Mouse (Mus musculus): ENCODE measurements around the gene Gm20509. TPM values are rescaled to one million over a fixed set of nuclear protein-coding genes. Genes with fewer than 3 reads are reported as not detected.

The Gm20509 gene
- total RNA-seq, 2 experiments from 2014 or later: not detected

- peak; percentile 68 to 83 for DNase-seq (ENCODE audit: low spot score in 2 of 2)
- intact Hi-C loops (cut with DNase I): loop anchor here (2.0 to 10.0 kb wide), 2 partner anchors 402 to 820 kb away; no protein-coding TSS in a partner anchor
These were observed 60.5 kb downstream of the Gm20509 start for GRCm38 (mm10) chr9:73162571-73163333.

GRCm38 (mm10) chr9:73165631-73166030 lies 63.4 kb downstream of the Gm20509 start:
- intact Hi-C loops (cut with DNase I): loop anchor here (10.0 kb wide), 1 partner anchor 399 kb away; no protein-coding TSS in a partner anchor
- no peak for DNase-seq (ENCODE audit: low spot score in 2 of 2)

Other genes with a start within 250 kb of the Gm20509 start
- 10 to 100 TPM; 14.3 to 17.2 TPM for gene Pygo1, start 176.8 kb upstream of the Gm20509 start, total RNA-seq (2021)
- gene Dyx1c1, start 143.7 kb upstream of the Gm20509 start, total RNA-seq (2021): 1 to 10 TPM; 1.6 to 2.6 TPM
- not detected for gene Gm44503, start 143.6 kb upstream of the Gm20509 start, total RNA-seq (2021)
- 10 to 100 TPM in 1 of 2 experiments, 1 to 10 TPM in 1; 9.6 to 10.1 TPM for gene Ccpg1os, start 117.1 kb upstream of the Gm20509 start, total RNA-seq (2021)
- gene Ccpg1, start 117.0 kb upstream of the Gm20509 start, total RNA-seq (2021): 100 to 1,000 TPM in 1 of 2 experiments, 10 to 100 TPM in 1; 97.2 to 125 TPM
- 10 to 100 TPM; 14.3 to 15.7 TPM for gene Pigb, start 62.1 kb upstream of the Gm20509 start, total RNA-seq (2021)
- 1 to 10 TPM; 4.8 to 9.8 TPM for gene Rab27a, start 57.6 kb upstream of the Gm20509 start, total RNA-seq (2021)
- gene Khdc3, start 634 bp upstream of the Gm20509 start, total RNA-seq (2021): 1 to 10 TPM in 1 of 2 experiments, under 1 TPM in 1; 0.96 to 3.2 TPM
- gene Rsl24d1, start 11.0 kb downstream of the Gm20509 start, total RNA-seq (2021): 10 to 100 TPM; 56.2 to 56.8 TPM

All from left cerebral cortex, postnatal 36 days (tissue).